Mouse (Mus musculus) myocyte (in vitro differentiated cells): ENCODE measurements around the gene Ikzf1.

Source experiments
- POLR2A ChIP-seq: IDR thresholded peaks from one replicate; pipeline ENCODE4 v1.6.1; 2011; ENCODE audit warnings: low read depth, mild to moderate bottlenecking, control low read depth, moderate library complexity; ENCODE audit not compliant: insufficient read length
- POLR2AphosphoS2 ChIP-seq: IDR thresholded peaks from one replicate; pipeline ENCODE4 v1.6.1; 2011; ENCODE audit warnings: low read depth, control low read depth; ENCODE audit not compliant: insufficient read length

- no peak for TF ChIP-seq POLR2A
- no peak for TF ChIP-seq POLR2AphosphoS2
Measured at GRCm38 (mm10) chr11:11821387-11821975, 136.7 kb downstream of the Ikzf1 start.
